Mouse (Mus musculus): ENCODE measurements around the gene U2af2.

- no peak for TF ChIP-seq CHD2 (IDR thresholded peaks at IDR 0.05; ENCODE audit: low read depth, low read length)
- TF ChIP-seq ZC3H11A (IDR thresholded peaks at IDR 0.05; ENCODE audit: borderline replicate concordance, low read depth, low read length): no peak
- no peak for TF ChIP-seq HCFC1 (IDR thresholded peaks at IDR 0.05; ENCODE audit: borderline replicate concordance, insufficient read depth, low read length)
These were observed 5.2 kb upstream of the U2af2 start for GRCm38 (mm10) chr7:5056651-5057263.

All from ES-E14 (cell line).